Mouse (Mus musculus): ENCODE data around the gene Sec22c. TPM values are rescaled to one million over a fixed set of nuclear protein-coding genes. Genes with fewer than 3 reads are reported as not detected.

Sec22c gene
- polyA plus RNA-seq, 1 experiment from 2014 or later = 18.2 TPM

DNA sequence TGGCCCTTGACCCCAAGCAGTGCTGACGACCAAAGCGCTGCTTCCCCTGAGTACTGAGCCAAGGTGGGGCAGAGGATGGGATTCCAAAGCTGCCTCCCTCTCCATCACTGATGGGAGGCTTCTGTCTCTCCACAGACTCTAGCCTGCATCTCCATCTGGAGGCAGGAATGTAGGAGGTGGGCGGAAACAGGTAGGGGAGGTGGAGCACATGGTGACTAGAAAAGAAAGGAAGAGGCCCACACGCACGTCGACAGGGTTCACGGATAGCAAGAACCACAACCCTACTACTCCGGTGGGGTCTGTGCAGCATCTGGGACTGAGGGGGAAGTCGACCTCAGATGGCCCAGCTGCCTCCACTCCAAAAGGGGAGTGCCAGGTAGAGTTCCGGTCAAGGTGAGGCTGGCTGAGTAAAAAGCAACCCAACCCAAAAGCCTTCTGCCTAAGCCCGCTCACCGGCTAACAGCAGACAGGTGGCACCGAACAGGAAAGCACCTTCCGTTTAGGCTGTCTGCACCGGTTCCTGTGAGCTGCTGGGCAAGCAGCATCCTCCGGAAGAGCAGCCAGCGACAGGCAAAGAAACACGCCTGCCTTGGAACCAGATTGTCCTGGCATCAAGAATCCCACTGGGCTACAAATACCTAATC is 23.1 kb downstream of the Sec22c start:
- no peak overlapping the region for H3K4me3 ChIP-seq
- no peaks in the 10 kb centered on the region for H3K27me3 ChIP-seq (ENCODE audit: insufficient read depth, poor library complexity, severe bottlenecking)
- H3K36me3 ChIP-seq = peaks cover 56% of the 10 kb centered on the region
- 78% methylated on average over 18 of the region's 18 CpGs for WGBS
- no peak overlapping the region for H3K27ac ChIP-seq
- no peaks in the 10 kb centered on the region for H3K9me3 ChIP-seq
- no peak for DNase-seq (ENCODE audit: low spot score)
- H3K4me1 ChIP-seq (replicated peaks) = no peaks in the 10 kb centered on the region

DNA sequence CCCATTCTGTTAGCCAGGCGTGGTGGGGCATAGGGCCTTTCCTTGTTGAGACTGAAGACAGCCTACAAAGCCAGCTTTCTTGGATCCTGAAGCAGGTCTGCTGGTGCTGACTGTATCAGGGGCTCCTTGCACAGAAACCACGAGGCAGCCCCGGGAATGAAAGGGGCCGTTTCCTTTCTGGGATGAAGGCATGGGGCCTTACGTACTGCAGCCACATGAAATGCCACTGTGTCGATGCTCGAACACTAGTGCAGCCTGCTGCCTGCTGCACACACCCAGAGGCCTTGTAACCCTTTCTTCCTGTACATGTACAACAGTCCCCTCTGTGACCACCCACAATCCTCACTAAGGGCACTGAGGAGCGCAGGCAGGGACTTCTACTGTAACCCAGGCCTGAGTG is 24.1 kb downstream of the Sec22c start:
- H3K9me3 ChIP-seq = no peaks in the 10 kb centered on the region
- H3K27ac ChIP-seq = no peak overlapping the region
- DNase-seq (ENCODE audit: low spot score) = no peak
- H3K27me3 ChIP-seq (ENCODE audit: insufficient read depth, poor library complexity, severe bottlenecking) = no peaks in the 10 kb centered on the region
- H3K4me1 ChIP-seq (replicated peaks) = 0 out of 2 replicates have a peak, but pooled peaks cover 2% of the 10 kb centered on the region
- WGBS = 79% methylated on average over 8 of the region's 8 CpGs
- no peak overlapping the region for H3K4me3 ChIP-seq
- H3K36me3 ChIP-seq = peaks cover 48% of the 10 kb centered on the region

DNA sequence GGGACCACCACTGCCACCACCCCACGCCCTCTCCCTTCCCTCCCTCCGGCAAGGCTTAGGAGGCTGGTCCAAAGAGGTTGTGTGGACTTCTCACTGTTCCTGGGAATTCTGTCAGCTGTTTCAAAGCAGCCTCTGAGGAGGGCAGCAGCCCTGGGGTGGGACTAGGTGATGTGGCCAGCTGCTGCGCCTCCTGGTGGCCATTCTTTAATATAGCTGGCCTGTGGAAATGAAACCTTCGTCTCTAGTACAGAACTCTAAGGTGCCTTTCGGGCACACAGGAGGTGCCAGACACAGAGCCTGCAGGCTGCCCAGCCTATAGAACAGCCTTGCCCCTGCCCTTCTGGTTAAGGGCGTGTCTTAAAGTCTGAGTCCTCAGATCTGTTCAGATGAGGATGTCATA is 25.7 kb downstream of the Sec22c start:
- DNase-seq (ENCODE audit: low spot score) = peak; percentile 59
- H3K36me3 ChIP-seq = peaks cover 35% of the 10 kb centered on the region
- H3K4me1 ChIP-seq (replicated peaks) = 0 out of 2 replicates have a peak, but pooled peaks cover 5% of the 10 kb centered on the region
- 0 out of 2 replicates have a peak overlapping the region, but pooled peaks have one; percentile 41 for H3K27ac ChIP-seq
- H3K4me3 ChIP-seq = no peak overlapping the region
- H3K27me3 ChIP-seq (ENCODE audit: insufficient read depth, poor library complexity, severe bottlenecking) = no peaks in the 10 kb centered on the region
- WGBS = 26% methylated on average over 6 of the region's 6 CpGs
- H3K9me3 ChIP-seq = no peaks in the 10 kb centered on the region

DNA sequence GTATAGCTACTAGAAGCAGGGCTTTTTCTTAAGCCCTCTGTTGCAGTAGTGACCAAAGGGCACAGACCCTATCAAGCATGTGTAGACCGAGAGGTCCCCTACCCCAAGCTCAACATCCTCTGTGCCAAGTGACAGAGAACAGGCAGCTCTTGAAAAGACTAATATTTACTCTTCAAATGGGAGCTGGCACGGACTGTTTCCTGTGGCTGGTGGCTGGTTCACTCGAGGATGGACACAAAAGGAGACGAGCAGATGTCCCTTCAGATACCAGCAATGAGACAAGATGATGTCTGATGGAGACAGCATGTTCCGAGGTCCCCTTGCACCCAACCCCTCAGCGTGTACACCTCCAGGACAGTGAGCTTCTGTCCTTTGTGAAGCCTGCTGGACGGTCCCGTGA is 27.8 kb downstream of the Sec22c start:
- 86% methylated on average over 8 of the region's 8 CpGs for WGBS
- Histone ChIP-seq H3K27ac (no peak overlapping the region; the same call in 1 of the 2 replicates), H3K27me3 (ENCODE audit: insufficient read depth, poor library complexity, severe bottlenecking) (no peaks in the 10 kb centered on the region), H3K4me3 (no peak overlapping the region), H3K36me3 (peaks cover 14% of the 10 kb centered on the region), H3K4me1 (replicated peaks) (peaks cover 8% of the 10 kb centered on the region), H3K9me3 (no peaks in the 10 kb centered on the region)
- no peak for DNase-seq (ENCODE audit: low spot score)

DNA sequence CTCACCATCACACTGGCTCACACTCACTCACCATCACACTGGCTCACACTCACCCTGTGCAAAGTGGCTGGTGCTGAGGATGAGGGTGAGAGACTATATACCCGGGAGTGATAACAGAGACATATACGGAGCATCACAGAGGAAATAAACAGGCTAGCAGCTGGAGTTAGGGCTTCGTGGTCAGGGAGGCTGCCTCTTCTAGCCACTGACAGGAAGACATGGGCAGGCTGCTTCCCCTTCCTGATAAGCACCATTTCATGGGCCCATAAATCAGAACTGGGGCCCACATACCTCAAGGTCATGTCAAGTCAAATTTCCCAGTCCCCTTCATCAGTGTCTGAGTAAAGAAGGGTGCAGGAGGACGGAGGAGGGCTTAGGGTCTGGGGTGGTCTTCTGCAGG is 28.2 kb downstream of the Sec22c start:
- no peak for DNase-seq (ENCODE audit: low spot score)
- H3K4me3 ChIP-seq = no peak overlapping the region
- H3K9me3 ChIP-seq = no peaks in the 10 kb centered on the region
- WGBS = 83% methylated on average over 4 of the region's 4 CpGs
- no peaks in the 10 kb centered on the region for H3K27me3 ChIP-seq (ENCODE audit: insufficient read depth, poor library complexity, severe bottlenecking)
- H3K4me1 ChIP-seq (replicated peaks) = peaks cover 12% of the 10 kb centered on the region
- H3K27ac ChIP-seq = no peak overlapping the region
- H3K36me3 ChIP-seq = peaks cover 10% of the 10 kb centered on the region

DNA sequence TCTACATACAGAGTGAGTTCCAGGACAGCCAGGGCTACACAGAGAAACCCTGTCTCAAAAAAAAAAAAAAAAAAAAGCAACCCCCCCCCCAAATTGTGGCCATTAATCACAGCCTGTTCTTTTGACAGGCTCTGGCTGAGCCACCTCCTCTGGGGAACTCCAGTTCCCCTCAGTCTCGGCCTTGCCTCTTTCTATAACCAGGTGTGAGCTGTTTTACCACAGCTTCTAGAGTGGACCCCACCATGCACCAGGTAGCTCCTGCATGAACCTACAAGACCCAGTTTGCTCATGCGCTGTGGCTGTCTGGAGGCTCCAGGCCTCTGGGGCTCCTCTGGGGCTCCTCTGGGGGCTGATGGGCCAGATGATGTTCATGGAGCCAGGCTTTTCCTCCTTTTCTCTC is 29.7 kb downstream of the Sec22c start:
- no peaks in the 10 kb centered on the region for H3K36me3 ChIP-seq
- H3K4me1 ChIP-seq (replicated peaks) = peaks cover 27% of the 10 kb centered on the region
- no peak for DNase-seq (ENCODE audit: low spot score)
- H3K27ac ChIP-seq = no peak overlapping the region
- H3K9me3 ChIP-seq = no peaks in the 10 kb centered on the region
- no peak overlapping the region for H3K4me3 ChIP-seq
- 92% methylated on average over 2 of the region's 2 CpGs for WGBS
- H3K27me3 ChIP-seq (ENCODE audit: insufficient read depth, poor library complexity, severe bottlenecking) = peaks cover 6% of the 10 kb centered on the region; the same call in 1 of the 2 replicates

DNA sequence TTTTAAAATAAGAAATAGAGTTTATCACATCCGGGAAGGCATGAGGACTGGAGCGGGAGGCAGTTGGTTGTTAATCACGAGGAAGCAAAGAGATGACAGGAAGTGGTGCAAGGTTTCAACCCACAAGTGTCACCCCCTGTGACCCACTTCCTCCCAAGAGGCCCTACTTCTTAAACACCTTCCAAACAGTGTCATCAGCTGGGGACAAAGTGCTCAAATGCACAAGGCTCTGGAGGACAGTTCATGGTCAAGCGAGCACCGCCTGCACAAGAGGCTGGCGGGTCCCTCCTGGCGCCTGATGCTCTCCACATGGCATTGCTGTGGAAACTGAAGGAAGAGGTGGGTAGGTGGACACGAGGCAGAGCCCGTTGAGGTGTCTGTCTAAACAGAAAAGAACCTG is 30.3 kb downstream of the Sec22c start:
- no peaks in the 10 kb centered on the region for H3K9me3 ChIP-seq
- peaks cover 33% of the 10 kb centered on the region for H3K4me1 ChIP-seq (replicated peaks)
- no peak overlapping the region for H3K4me3 ChIP-seq
- H3K36me3 ChIP-seq = no peaks in the 10 kb centered on the region
- no peak overlapping the region for H3K27ac ChIP-seq
- 86% methylated on average over 9 of the region's 9 CpGs for WGBS
- DNase-seq (ENCODE audit: low spot score) = no peak
- H3K27me3 ChIP-seq (ENCODE audit: insufficient read depth, poor library complexity, severe bottlenecking) = peaks cover 12% of the 10 kb centered on the region

DNA sequence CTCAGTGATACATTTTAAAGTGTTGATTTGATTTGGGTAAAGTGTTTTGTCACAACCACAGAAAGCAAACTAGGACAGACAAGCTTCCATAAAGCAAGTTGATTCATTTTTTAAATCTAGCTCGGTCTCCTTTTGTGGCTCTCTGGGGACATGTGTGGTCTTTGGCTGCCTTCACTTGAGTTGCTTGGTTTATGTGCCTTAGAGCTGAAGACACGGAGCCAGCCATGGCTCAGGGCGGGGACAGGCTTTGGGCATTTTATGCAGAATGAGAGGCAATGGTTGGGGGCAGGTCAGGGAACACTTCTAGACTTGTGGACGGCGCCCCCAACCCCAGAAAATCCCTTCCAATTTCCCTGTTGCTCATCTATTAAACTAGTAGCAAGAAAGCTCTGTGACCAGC is 31.6 kb downstream of the Sec22c start:
- Histone ChIP-seq H3K27me3 (ENCODE audit: insufficient read depth, poor library complexity, severe bottlenecking) (peaks cover 25% of the 10 kb centered on the region), H3K27ac (no peak overlapping the region), H3K36me3 (no peaks in the 10 kb centered on the region), H3K4me1 (replicated peaks) (peaks cover 46% of the 10 kb centered on the region), H3K4me3 (no peak overlapping the region), H3K9me3 (no peaks in the 10 kb centered on the region)
- DNase-seq (ENCODE audit: low spot score) = no peak
- WGBS = 92% methylated on average over 5 of the region's 5 CpGs

DNA sequence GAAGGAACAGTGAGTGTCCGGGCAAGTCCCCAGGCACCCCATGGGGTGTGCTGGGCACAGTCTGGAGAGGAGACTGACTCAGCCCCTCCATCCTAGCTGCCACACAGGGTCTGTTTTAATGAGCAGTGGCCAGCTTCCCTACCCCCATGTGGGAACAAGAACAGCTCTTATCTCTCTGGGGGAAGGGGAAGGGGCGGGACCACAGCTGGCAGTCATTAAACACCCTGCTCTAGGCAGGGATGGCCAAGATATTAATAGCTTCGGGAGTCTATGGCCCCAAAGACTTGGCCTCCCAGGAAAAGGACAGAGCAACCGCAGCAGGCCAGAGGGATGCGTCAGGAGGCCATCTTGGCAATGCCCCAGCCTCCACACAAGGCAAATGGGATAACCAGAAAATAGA is 33.0 kb downstream of the Sec22c start:
- H3K4me1 ChIP-seq (replicated peaks) = peaks cover 58% of the 10 kb centered on the region
- 71% methylated on average over 5 of the region's 5 CpGs for WGBS
- H3K27ac ChIP-seq = peak overlapping the region; percentile 6; the same call in 1 of the 2 replicates
- H3K36me3 ChIP-seq = no peaks in the 10 kb centered on the region
- no peaks in the 10 kb centered on the region for H3K9me3 ChIP-seq
- H3K27me3 ChIP-seq (ENCODE audit: insufficient read depth, poor library complexity, severe bottlenecking) = peaks cover 38% of the 10 kb centered on the region
- no peak for DNase-seq (ENCODE audit: low spot score)
- no peak overlapping the region for H3K4me3 ChIP-seq

DNA sequence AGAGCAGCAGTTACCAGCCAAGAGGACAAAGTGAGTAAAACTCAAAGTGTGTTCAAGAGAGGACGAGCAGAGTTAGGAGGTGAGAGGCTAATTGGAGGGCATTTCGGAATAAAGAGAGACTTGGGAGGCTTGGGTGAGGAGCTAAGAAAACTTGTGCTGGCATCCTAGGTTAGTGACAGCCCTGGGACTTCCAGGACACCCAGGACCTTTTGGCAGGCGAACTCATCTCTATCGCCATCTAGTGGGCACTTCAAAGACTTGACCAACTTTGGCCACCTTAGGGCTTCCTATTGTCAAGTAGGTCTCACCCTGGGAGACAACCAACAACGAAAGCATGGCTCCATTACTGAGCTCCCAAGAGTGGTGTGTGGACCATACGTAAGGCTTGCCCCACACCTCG is 34.0 kb downstream of the Sec22c start:
- H3K4me1 ChIP-seq (replicated peaks) = peaks cover 66% of the 10 kb centered on the region
- H3K9me3 ChIP-seq = no peaks in the 10 kb centered on the region
- DNase-seq (ENCODE audit: low spot score) = peak; percentile 58
- H3K4me3 ChIP-seq = no peak overlapping the region
- H3K27me3 ChIP-seq (ENCODE audit: insufficient read depth, poor library complexity, severe bottlenecking) = peaks cover 47% of the 10 kb centered on the region
- H3K27ac ChIP-seq = peak overlapping the region; percentile 75; the same call in 1 of the 2 replicates
- whole genome bisulfite sequencing = 21% methylated on average over 7 of the region's 7 CpGs
- H3K36me3 ChIP-seq = no peaks in the 10 kb centered on the region

DNA sequence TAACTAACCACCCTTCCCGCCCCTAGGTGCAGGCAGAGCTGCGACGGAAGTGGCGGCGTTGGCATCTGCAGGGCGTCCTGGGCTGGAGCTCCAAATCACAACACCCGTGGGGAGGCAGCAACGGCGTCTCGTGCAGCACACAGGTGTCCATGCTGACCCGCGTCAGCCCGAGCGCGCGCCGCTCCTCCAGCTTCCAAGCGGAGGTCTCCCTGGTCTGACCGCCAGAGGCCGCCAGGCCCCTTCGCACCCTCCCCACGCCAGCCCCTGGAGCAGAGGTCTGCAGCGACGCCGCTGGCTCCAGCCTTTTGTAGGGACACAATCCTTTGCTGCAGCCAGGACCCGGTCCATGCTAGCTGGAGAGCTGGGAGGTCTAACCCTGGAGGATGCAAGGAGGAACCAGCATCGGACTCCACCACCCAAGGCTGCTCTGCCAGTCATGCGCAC is 35.9 kb downstream of the Sec22c start:
- DNase-seq (ENCODE audit: low spot score) = peak; percentile 81
- 1% methylated on average over 28 of the region's 28 CpGs for WGBS
- H3K4me1 ChIP-seq (replicated peaks) = peaks cover 69% of the 10 kb centered on the region
- H3K4me3 ChIP-seq = peak overlapping the region; percentile 48
- no peaks in the 10 kb centered on the region for H3K36me3 ChIP-seq
- peak overlapping the region; percentile 75 for H3K27ac ChIP-seq
- no peaks in the 10 kb centered on the region for H3K9me3 ChIP-seq
- peaks cover 57% of the 10 kb centered on the region for H3K27me3 ChIP-seq (ENCODE audit: insufficient read depth, poor library complexity, severe bottlenecking)

DNA sequence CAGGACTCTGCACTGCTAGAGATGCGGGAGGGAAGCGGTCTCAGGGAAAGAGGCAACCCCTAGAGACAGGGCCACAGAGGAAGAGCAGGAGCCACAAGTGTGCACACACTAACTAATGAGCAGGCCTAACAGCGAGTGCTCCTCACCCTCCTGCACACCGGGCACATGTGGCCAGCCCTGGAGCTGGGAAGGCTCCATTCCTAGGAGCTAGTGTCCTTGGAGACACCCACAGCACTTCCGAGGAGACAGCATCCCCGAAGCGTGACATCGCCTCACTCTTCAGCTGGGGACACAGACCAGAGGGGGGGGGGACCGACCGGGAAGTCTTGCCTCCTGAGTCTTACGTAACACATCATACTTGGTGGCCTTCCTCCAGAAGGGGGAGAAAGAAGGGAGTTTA is 37.5 kb downstream of the Sec22c start:
- no peak overlapping the region for H3K4me3 ChIP-seq
- H3K36me3 ChIP-seq = no peaks in the 10 kb centered on the region
- H3K9me3 ChIP-seq = no peaks in the 10 kb centered on the region
- DNase-seq (ENCODE audit: low spot score) = no peak
- peaks cover 57% of the 10 kb centered on the region for H3K27me3 ChIP-seq (ENCODE audit: insufficient read depth, poor library complexity, severe bottlenecking)
- 68% methylated on average over 11 of the region's 11 CpGs for WGBS
- peaks cover 66% of the 10 kb centered on the region for H3K4me1 ChIP-seq (replicated peaks)
- no peak overlapping the region for H3K27ac ChIP-seq

DNA sequence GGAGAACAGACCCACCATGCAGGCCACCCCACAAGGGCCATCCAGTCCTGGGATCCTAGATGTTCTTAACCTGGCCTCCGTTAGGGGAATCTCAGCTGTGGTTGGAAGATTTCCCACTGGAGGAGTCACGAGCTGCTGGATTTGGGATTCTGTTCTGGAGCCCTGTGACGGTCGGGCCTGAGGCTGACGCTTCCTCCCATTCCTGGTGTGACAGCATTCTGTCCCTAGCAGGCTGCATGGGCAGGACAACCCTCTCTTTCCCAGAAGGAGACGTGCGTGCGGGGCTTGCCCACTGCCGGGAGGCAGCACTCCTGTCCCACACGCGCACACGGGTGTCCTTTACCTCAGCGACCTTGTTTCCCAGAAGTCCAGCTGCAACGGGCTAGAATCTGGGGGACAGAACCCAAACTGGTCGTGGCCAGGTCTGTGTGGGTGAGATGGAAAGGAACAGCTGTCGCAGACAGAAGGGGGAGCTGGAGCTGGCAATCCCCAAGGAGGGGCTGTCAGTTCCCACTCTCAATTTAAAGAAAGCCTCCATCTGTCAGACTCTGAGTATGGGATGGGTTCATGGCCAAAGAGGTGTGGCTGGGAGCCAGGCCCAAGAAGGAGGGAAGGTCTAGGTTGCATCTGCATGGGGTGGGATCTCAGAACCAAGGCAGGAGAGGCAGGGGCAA is 38.2 kb downstream of the Sec22c start:
- peaks cover 57% of the 10 kb centered on the region for H3K27me3 ChIP-seq (ENCODE audit: insufficient read depth, poor library complexity, severe bottlenecking)
- peak; percentile 18 for DNase-seq (ENCODE audit: low spot score)
- H3K4me3 ChIP-seq = no peak overlapping the region
- H3K36me3 ChIP-seq = no peaks in the 10 kb centered on the region
- peak overlapping the region; percentile 70 for H3K27ac ChIP-seq
- 81% methylated on average over 16 of the region's 16 CpGs for WGBS
- H3K9me3 ChIP-seq = no peaks in the 10 kb centered on the region
- H3K4me1 ChIP-seq (replicated peaks) = peaks cover 62% of the 10 kb centered on the region
